Comparison of ENCODE assay signal across 8 mouse cellular contexts in the genomic region with DNA sequence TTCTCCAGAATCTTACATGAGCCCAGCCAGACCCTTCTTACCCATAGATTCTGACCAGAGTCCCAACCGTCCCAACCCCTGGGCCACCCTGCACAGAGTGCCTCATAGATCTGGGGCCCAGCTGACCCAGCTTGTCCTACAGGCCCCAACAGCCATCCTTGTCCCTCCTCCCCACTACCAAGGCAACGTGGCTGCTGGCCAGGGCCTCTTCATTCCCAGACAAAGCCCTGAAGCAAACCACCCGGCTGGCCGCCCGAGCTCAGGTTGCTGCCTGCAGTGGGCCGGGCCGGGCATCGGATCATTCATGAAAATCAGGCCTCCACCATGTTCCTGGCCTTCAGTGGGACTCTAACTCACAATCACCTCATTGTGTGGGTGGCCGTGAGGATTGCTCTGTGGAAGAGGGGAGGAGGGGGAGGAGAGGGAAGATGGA.
DNase-seq lines count a peak whose midpoint lies in the region; ATAC-seq lines count a peak whose summit lies in the region.

No protein-coding gene starts in this region.

- H3K4me1 ChIP-seq in neural tube, embryonic 12.5 days, result peaks cover 28% of the 10 kb centered on the region

- 0 out of 2 replicates have a peak overlapping the region, but pooled peaks have one; percentile 15 for H3K27ac ChIP-seq in neural tube, embryonic 12.5 days

- H3K27me3 ChIP-seq in neural tube, embryonic 12.5 days (replicated peaks), result no peaks in the 10 kb centered on the region

- WGBS in neural tube, embryonic 12.5 days, result 47% methylated on average over 9 of the region's 9 CpGs

- DNase-seq in kidney, postnatal 4 days, result peak; percentile 64 to 73
- DNase-seq in kidney, adult 11 months, result no peak
- DNase-seq in cerebellum, postnatal 14 days, result peak; percentile 43 to 63
- DNase-seq in frontal cortex, postnatal 36 days (ENCODE audit: low spot score in 2 of 2), result peak; percentile 61 to 74
- peak; percentile 51 to 61 for DNase-seq in left cerebral cortex, postnatal 36 days (ENCODE audit: low spot score in 2 of 2)
- DNase-seq in MN1 (ENCODE audit: low spot score), result no peak
- DNase-seq in urinary bladder, postnatal 10 days (ENCODE audit: low spot score), result no peak

- H3K36me3 ChIP-seq in neural tube, embryonic 12.5 days, result no peaks in the 10 kb centered on the region

- no peak overlapping the region for H3K9ac ChIP-seq in neural tube, embryonic 12.5 days

- H3K9me3 ChIP-seq in neural tube, embryonic 12.5 days, result no peaks in the 10 kb centered on the region

- H3K4me3 ChIP-seq in neural tube, embryonic 12.5 days, result no peak overlapping the region

- peak; percentile 61; the same call in 1 of the 2 replicates for ATAC-seq in neural tube, embryonic 12.5 days (ENCODE audit: low FRiP score, low read depth)

- intact Hi-C loops in left cerebral cortex, postnatal 36 days (cut with DNase I), result loop anchor here (10.0 kb wide), 1 partner anchor 289 kb away; no protein-coding TSS in a partner anchor

- H3K4me2 ChIP-seq in neural tube, embryonic 12.5 days (replicated peaks), result no peak overlapping the region

Comparison
In these comparisons a context has a peak if more than half of its experiments do, and no peak if none do; other contexts are left out.
1. DNase-seq: peak in kidney, postnatal 4 days (2 of 2), cerebellum, postnatal 14 days (2 of 2), frontal cortex, postnatal 36 days (2 of 2) and left cerebral cortex, postnatal 36 days (2 of 2); none in kidney, adult 11 months (single experiment), MN1 (single experiment) and urinary bladder, postnatal 10 days (single experiment).